Mouse (Mus musculus): ENCODE measurements at regions not wholly inside any gene's neighbourhood (a gene's known extent, or its start where the extent isn't known, plus 50 kb on each side); places are given as distances from the start of the nearest gene placed in this dataset.

- DNase-seq (ENCODE audit: low spot score in 2 of 2): no peak
Observed at GRCm38 (mm10) chr14:25173873-25174272, 285.1 kb upstream of the Zmiz1 start.

GRCm38 (mm10) chr14:25174402-25174801 lies 284.6 kb upstream of the Zmiz1 start:
- DNase-seq (ENCODE audit: low spot score in 2 of 2): no peak

- peak; percentile 13 to 46 for DNase-seq (ENCODE audit: low spot score in 2 of 2)
Observed at GRCm38 (mm10) chr14:25176206-25176605, 282.8 kb upstream of the Zmiz1 start.

GRCm38 (mm10) chr14:25180126-25180525 lies 278.9 kb upstream of the Zmiz1 start:
- DNase-seq (ENCODE audit: low spot score in 2 of 2): no peak

- no peak for DNase-seq (ENCODE audit: low spot score in 2 of 2)
Observed at GRCm38 (mm10) chr14:25181406-25181805, 277.6 kb upstream of the Zmiz1 start.

- no peak for DNase-seq (ENCODE audit: low spot score in 2 of 2)
Observed at GRCm38 (mm10) chr14:25184042-25184441, 274.9 kb upstream of the Zmiz1 start.

GRCm38 (mm10) chr14:25184875-25185274 lies 274.1 kb upstream of the Zmiz1 start:
- DNase-seq (ENCODE audit: low spot score in 2 of 2): no peak

GRCm38 (mm10) chr14:25185556-25185958 lies 273.4 kb upstream of the Zmiz1 start:
- no peak for DNase-seq (ENCODE audit: low spot score in 2 of 2)

GRCm38 (mm10) chr14:25185959-25186771 lies 272.8 kb upstream of the Zmiz1 start:
- DNase-seq (ENCODE audit: low spot score in 2 of 2): no peak

- no peak for DNase-seq (ENCODE audit: low spot score in 2 of 2)
Observed at GRCm38 (mm10) chr14:25187715-25188114, 271.3 kb upstream of the Zmiz1 start.

GRCm38 (mm10) chr14:25189256-25189655 lies 269.7 kb upstream of the Zmiz1 start:
- no peak for DNase-seq (ENCODE audit: low spot score in 2 of 2)

GRCm38 (mm10) chr14:25190680-25191270 lies 268.2 kb upstream of the Zmiz1 start:
- no peak for DNase-seq (ENCODE audit: low spot score in 2 of 2)

- no peak for DNase-seq (ENCODE audit: low spot score in 2 of 2)
Observed at GRCm38 (mm10) chr14:25196820-25197219, 262.2 kb upstream of the Zmiz1 start.

- DNase-seq (ENCODE audit: low spot score in 2 of 2): no peak
Observed at GRCm38 (mm10) chr14:25199900-25200299, 259.1 kb upstream of the Zmiz1 start.

GRCm38 (mm10) chr14:25200656-25201179 lies 258.3 kb upstream of the Zmiz1 start:
- DNase-seq (ENCODE audit: low spot score in 2 of 2): no peak

- DNase-seq (ENCODE audit: low spot score in 2 of 2): no peak
Observed at GRCm38 (mm10) chr14:25202312-25202711, 256.7 kb upstream of the Zmiz1 start.

- no peak for DNase-seq (ENCODE audit: low spot score in 2 of 2)
Observed at GRCm38 (mm10) chr14:25204091-25204490, 254.9 kb upstream of the Zmiz1 start.

- DNase-seq (ENCODE audit: low spot score in 2 of 2): no peak
Observed at GRCm38 (mm10) chr14:25206855-25207254, 252.1 kb upstream of the Zmiz1 start.

GRCm38 (mm10) chr14:25207422-25207821 lies 251.6 kb upstream of the Zmiz1 start:
- no peak for DNase-seq (ENCODE audit: low spot score in 2 of 2)

- no peak for DNase-seq (ENCODE audit: low spot score in 2 of 2)
Observed at GRCm38 (mm10) chr14:25208221-25209056, 250.5 kb upstream of the Zmiz1 start.

GRCm38 (mm10) chr14:25213056-25213455 lies 245.9 kb upstream of the Zmiz1 start:
- no peak for DNase-seq (ENCODE audit: low spot score in 2 of 2)

- DNase-seq (ENCODE audit: low spot score in 2 of 2): no peak
Observed at GRCm38 (mm10) chr14:25223091-25223490, 235.9 kb upstream of the Zmiz1 start.

Measured in thymus, postnatal 10 days (tissue).